In the genomic region with DNA sequence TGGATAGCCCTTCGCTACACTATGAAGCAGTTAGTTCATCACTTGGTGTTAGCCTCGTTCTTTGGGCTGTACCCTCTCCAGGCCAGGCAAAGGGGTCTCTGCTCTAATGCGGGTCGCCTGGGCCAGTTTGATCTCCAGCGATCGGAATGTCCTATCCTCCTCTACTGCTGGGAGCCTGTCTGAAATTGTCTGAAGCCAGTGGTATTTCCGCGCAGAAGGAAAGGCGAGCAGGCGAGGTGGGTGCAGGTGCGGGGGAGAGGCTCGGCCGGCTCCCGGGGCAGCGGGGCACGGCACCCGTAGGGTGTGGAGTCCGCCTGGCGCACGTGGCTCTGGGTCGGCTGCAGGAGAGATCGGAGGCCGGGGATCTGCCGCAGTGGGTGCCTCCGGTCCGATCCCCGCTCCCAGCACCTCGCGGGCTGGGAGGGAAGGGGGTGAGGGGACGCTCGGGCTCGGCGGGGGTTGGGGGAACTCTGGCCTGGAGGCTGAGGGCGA, we compare ENCODE assay signal across 8 mouse cellular contexts.
DNase-seq lines count a peak whose midpoint lies in the region; ATAC-seq and TF ChIP-seq lines count a peak whose summit lies in the region.

No protein-coding gene starts in this region.

- peak overlapping the region; percentile 72 for H3K4me2 ChIP-seq in intestine, embryonic 14.5 days (ENCODE audit: low read length)
- H3K4me2 ChIP-seq in midbrain, embryonic 11.5 days, result peak overlapping the region; percentile 96

- no peak for TF ChIP-seq CTCF in testis, adult 2 months (IDR thresholded peaks at IDR 0.05; ENCODE audit: control insufficient read depth, insufficient read depth, insufficient replicate concordance, low read depth, low read length)

- peak; percentile 67 for ATAC-seq in intestine, embryonic 14.5 days (replicated peaks; ENCODE audit: low FRiP score, low TSS enrichment, low read depth)
- peak; percentile 63 for ATAC-seq in midbrain, embryonic 11.5 days (ENCODE audit: low FRiP score)

- peak; percentile 29 to 77 for DNase-seq in adrenal gland, adult (ENCODE audit: inconsistent age in 2 of 2, low spot score in 1 of 2)
- DNase-seq in adrenal gland, postnatal 4 days (ENCODE audit: low spot score in 2 of 2), result no peak
- no peak for DNase-seq in testis, postnatal 10 days (ENCODE audit: low spot score)
- DNase-seq in intestine, embryonic 14.5 days (ENCODE audit: low spot score), result peak; percentile 81
- peak; percentile 97 for DNase-seq in midbrain, embryonic 11.5 days (ENCODE audit: low spot score, missing footprints)
- DNase-seq in cerebellum, adult 11 months, result no peak
- DNase-seq in left cerebral cortex, postnatal 4 days, result no peak

- H3K9me3 ChIP-seq in intestine, embryonic 14.5 days (ENCODE audit: control insufficient read depth, low read length), result no peaks in the 10 kb centered on the region
- H3K9me3 ChIP-seq in midbrain, embryonic 11.5 days (ENCODE audit: control insufficient read depth, low read length), result no peaks in the 10 kb centered on the region

- no peaks in the 10 kb centered on the region for H3K27me3 ChIP-seq in testis, adult 2 months (ENCODE audit: control insufficient read depth, insufficient read depth, low read length)
- peaks cover 86% of the 10 kb centered on the region for H3K27me3 ChIP-seq in intestine, embryonic 14.5 days (replicated peaks; ENCODE audit: control insufficient read depth, insufficient read depth, low read length)
- peaks cover 63% of the 10 kb centered on the region for H3K27me3 ChIP-seq in midbrain, embryonic 11.5 days (ENCODE audit: control insufficient read depth, insufficient read depth, low read length)

- TF ChIP-seq POLR2A in testis, adult 2 months (IDR thresholded peaks at IDR 0.05; ENCODE audit: control insufficient read depth, low read depth, low read length), result no peak

- H3K27ac ChIP-seq in testis, adult 2 months (ENCODE audit: control insufficient read depth, insufficient read depth, low read depth, low read length), result no peak overlapping the region
- H3K27ac ChIP-seq in intestine, embryonic 14.5 days (ENCODE audit: low read depth), result no peak overlapping the region
- H3K27ac ChIP-seq in midbrain, embryonic 11.5 days (ENCODE audit: low read depth, low read length), result no peak overlapping the region

- peak overlapping the region; percentile 34 for H3K9ac ChIP-seq in intestine, embryonic 14.5 days (ENCODE audit: low read length)
- peak overlapping the region; percentile 57 for H3K9ac ChIP-seq in midbrain, embryonic 11.5 days (ENCODE audit: low read length)

- intact Hi-C loops in left cerebral cortex, postnatal 4 days (cut with DNase I), result loop anchor here (5.0 kb wide), 1 partner anchor 113 kb away; the partner anchor contains the start of gene Six2

- H3K4me3 ChIP-seq in testis, adult 2 months (ENCODE audit: control insufficient read depth, low read depth, low read length), result peak overlapping the region; percentile 23; the same call in 1 of the 2 replicates
- H3K4me3 ChIP-seq in intestine, embryonic 14.5 days (ENCODE audit: low read depth, low read length), result peak overlapping the region; percentile 34
- peak overlapping the region; percentile 46 for H3K4me3 ChIP-seq in midbrain, embryonic 11.5 days (ENCODE audit: low read depth, low read length)

- peaks cover 6% of the 10 kb centered on the region for H3K4me1 ChIP-seq in testis, adult 2 months (ENCODE audit: control insufficient read depth, insufficient read depth, low read length)
- H3K4me1 ChIP-seq in intestine, embryonic 14.5 days (replicated peaks; ENCODE audit: control insufficient read depth, insufficient read depth, low read length), result peaks cover 9% of the 10 kb centered on the region; the same call in 1 of the 2 replicates
- H3K4me1 ChIP-seq in midbrain, embryonic 11.5 days (ENCODE audit: control insufficient read depth, insufficient read depth, low read length), result peaks cover 16% of the 10 kb centered on the region

- H3K36me3 ChIP-seq in testis, adult 2 months (ENCODE audit: control insufficient read depth, insufficient read depth, low read length), result no peaks in the 10 kb centered on the region
- H3K36me3 ChIP-seq in intestine, embryonic 14.5 days (ENCODE audit: control insufficient read depth, insufficient read depth, low read length), result no peaks in the 10 kb centered on the region
- no peaks in the 10 kb centered on the region for H3K36me3 ChIP-seq in midbrain, embryonic 11.5 days (ENCODE audit: control insufficient read depth, insufficient read depth, low read length)

- 0% methylated on average over 30 of the region's 34 CpGs for WGBS in intestine, embryonic 14.5 days
- under 1% methylated on average over 32 of the region's 34 CpGs for WGBS in midbrain, embryonic 11.5 days

Comparison
In these comparisons a context has a peak if more than half of its experiments do, and no peak if none do; other contexts are left out.
1. DNase-seq: peak in adrenal gland, adult (2 of 2), intestine, embryonic 14.5 days (single experiment) and midbrain, embryonic 11.5 days (single experiment); none in adrenal gland, postnatal 4 days (0 of 2), testis, postnatal 10 days (single experiment), cerebellum, adult 11 months (single experiment) and left cerebral cortex, postnatal 4 days (single experiment).
2. Peak in every context shown above with its lines, with median percentiles within 50 percentile points of each other: H3K4me3 ChIP-seq.